Mouse (Mus musculus): Measurements from ENCODE around the gene Oaz2.
"Not testable (repeated sequence)": the region's sequence is repeated elsewhere in the genome, so short reads cannot be mapped to it uniquely, and the experiment has no call there.

Gene Oaz2

GRCm38 (mm10) chr9:65651957-65652356, 15.8 kb upstream of the Oaz2 start:
- not testable (repeated sequence) for DNase-seq (ENCODE audit: low spot score)

DNA sequence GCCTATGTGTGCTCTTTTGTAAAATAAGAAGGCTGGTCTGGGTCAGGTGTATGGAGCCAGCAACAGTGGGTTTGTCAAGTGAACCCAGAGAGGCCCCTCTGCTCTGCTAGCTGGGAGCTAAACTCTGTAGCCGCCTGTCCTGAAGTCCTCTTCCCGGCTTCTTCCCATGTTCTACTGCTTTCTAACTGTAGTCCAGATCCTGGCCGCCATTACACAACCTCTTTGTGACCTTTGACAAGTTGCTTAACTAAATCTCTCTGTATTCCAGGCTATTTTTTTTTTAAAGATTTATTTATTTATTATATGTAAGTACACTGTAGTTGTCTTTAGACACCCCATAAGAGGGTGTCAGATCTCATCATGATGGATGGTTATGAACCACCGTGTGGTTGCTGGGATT, 14.1 kb upstream of the Oaz2 start:
- no peak for DNase-seq (ENCODE audit: low spot score)

DNA sequence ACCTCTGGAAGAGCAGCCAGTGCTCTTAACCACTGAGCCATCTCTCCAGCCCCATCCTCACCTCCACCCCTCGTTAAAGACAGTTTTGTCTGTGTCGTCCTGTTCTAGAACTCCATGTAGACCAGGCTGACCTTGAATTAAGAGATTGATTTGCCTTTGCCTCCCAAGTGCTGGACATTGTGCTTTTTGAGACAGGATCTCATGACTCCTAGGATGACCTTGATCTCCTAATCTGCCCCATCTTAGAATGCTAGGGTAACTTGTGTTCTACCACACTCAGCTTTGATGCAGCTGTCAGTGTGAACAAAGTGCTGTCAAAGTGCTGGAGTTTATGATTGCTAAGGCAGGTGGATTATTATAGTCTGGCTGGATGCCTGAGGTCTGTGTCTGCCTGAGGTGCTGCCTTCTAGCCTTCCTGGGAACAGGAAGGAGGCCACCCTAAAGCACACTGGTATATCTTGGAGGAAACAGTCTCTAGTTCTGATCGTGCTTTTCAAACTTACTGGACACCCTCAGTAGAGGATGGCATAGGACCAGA, 13.0 kb upstream of the Oaz2 start:
- DNase-seq (ENCODE audit: low spot score) = no peak

GRCm38 (mm10) chr9:65655540-65655939, 12.3 kb upstream of the Oaz2 start:
- no peak for DNase-seq (ENCODE audit: low spot score)

DNA sequence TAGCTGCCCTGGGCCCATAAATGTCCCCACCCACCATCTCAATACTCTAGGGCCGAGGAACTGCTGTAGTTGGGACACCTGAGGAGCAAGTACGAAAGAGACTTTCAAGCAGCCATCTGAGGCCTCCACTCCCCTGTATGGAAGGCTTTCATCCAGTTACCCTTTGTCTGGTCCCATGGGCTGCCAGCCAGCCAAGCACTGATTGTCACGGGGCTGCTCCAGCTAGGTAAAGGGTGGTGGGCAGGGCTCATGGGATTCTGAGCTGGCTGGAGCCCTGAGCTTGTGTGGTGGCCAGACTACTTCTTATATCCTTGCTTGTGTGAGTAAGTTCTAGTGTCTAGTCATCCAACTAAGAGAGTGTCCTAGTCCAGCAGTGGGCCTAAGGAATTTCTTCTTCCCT, 10.6 kb upstream of the Oaz2 start:
- DNase-seq (ENCODE audit: low spot score) = no peak

GRCm38 (mm10) chr9:65661029-65661428, 6.8 kb upstream of the Oaz2 start:
- DNase-seq (ENCODE audit: low spot score) = no peak

DNA sequence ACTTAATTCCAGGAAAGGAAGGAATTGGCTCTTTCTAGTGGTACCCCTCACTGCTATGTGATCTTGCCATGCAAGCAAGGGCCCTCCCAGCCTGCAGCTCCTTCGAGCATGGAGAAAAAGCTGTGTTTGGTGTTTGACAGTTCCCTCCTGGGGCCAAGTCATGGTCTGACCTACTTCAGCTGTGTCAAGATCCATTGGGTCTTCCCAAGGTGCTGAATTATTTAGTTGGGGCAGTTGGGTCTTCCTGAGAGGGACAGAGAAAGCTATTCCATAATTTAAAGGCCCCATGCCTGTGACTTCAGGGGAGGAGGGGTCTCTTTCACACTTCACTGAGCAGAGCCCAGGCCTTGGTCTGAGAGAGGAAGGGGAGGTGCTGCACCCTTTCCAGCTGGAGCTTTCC, 6.3 kb upstream of the Oaz2 start:
- DNase-seq (ENCODE audit: low spot score) = no peak

DNA sequence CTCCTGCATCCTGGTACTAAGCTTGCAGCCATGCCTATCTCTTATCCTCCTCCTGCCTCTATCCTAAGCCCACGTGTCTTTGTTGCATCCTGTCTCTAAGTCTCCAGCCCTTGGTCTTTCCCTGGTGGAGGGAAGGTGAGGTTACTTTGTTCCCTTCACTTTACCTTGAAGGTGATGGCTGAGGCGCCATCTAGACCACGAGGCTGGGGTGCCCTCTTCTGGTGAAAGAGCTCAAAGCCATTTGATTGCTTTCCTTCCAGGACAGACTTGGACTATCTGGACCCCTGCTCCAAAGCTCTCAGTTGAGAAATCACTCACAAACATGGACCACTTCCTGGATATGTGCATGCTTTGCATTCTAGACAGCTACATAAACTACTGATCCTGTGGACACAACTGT, 3.6 kb upstream of the Oaz2 start:
- DNase-seq (ENCODE audit: low spot score) = peak; percentile 35

DNA sequence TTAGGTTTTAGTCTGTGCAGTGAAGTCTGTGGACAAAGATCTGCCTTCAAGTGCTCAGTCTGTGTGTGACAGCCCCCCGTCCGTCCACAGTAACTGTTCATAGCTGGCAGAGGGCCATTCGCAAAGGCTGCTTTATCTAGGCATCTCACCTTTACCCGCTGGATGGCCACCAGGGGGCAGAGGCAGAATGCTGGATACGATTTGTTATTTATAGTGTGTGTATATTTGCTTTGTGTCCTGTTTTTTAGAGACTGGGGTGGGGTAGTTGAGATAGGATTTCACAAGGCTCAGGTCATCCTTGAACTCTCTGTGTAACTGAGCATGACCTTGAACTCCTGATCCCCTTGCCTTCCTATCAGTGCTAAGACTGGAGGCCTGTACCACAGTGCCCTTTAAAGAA, 1.8 kb upstream of the Oaz2 start:
- no peak for DNase-seq (ENCODE audit: low spot score)

DNA sequence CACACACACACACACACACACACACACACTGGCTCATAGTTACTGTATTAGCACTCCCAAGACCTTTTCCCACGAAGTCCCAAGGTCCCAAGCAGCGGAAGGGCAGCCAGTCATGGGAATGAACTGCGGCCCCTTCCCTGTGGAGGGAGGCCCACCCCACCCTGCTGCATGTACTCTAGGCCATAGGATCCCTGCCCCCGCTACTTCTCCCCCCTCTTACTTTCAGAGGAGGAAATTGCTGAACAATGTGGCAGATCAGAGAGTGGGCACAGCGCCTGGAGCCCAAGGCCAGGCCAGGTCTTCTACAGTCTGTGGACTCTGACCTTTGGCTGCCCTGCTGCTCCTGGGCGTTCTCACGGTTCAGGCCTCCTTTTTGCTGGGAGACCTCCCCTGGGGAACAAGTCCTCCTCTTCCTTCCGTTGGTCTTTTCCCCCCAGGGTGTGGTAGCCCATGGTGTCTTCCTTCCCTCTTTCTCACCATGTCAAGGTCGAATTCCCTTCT, 3.7 kb downstream of the Oaz2 start:
- DNase-seq (ENCODE audit: low spot score) = no peak

DNA sequence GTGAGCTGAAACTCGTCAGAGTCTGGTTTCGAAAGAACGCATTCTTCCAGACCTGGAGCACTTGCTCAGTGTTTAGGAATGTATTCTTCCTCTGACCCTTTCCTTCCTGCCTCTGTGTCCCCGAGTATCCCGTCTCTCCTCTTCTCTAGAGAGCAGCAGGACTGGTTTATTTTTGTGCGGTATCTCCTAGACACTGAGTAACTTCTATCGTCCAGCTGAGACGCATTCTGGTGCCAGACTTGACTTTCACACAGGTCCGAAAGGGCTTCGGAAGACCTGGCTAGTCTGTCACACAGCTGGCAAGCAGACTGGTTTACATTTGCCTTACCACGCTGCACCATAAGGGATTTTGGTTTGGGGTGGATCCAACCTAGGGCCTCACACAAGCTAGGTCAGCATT, 5.2 kb downstream of the Oaz2 start:
- DNase-seq (ENCODE audit: low spot score) = no peak

DNA sequence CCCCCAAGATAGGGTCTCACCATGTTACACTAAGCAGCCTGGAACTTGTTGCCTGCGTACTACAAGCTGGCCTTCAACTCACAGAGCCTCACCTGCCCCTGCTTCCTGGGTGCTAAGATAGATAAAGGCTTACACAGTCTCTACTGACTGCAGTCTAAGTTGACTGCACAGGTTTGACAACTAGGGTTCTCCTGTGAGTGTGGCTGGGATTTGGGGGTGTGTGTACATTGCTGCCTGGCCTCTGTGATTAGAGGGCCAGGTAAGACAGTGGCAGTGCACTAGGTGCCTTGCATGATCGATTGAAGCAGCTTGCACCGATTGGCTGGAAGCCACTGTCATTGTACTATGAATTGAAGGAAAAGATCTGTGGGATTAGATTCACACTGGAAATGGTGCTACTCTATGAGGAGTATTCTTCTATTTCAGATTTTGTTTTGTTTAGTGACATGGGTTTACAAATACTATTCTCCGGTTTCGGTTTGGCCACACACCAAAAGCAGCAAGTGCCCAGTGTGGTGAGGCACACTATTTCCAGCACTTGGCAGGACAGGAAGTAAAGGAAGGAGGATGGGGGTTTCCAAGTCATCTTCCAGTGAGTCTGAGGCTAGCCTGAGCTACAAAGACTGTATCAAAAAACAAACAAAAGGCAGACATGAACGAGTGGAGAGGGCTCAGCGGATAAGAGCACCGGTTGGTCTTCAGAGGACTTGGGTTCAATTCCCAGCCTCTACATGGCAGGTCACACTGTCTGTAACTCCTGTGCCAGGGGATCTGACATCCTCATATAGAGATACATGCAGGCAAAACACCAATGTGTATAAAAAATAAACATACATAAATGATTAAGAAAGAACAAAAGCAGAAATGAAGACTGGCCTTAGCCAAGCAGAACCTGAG, 7.9 kb downstream of the Oaz2 start:
- DNase-seq (ENCODE audit: low spot score) = no peak

GRCm38 (mm10) chr9:65676358-65677118, 8.7 kb downstream of the Oaz2 start:
- peak; percentile 89 for DNase-seq (ENCODE audit: low spot score)

GRCm38 (mm10) chr9:65677119-65677462, 9.3 kb downstream of the Oaz2 start:
- DNase-seq (ENCODE audit: low spot score) = no peak

GRCm38 (mm10) chr9:65679181-65679761, 11.5 kb downstream of the Oaz2 start:
- DNase-seq (ENCODE audit: low spot score) = no peak

DNA sequence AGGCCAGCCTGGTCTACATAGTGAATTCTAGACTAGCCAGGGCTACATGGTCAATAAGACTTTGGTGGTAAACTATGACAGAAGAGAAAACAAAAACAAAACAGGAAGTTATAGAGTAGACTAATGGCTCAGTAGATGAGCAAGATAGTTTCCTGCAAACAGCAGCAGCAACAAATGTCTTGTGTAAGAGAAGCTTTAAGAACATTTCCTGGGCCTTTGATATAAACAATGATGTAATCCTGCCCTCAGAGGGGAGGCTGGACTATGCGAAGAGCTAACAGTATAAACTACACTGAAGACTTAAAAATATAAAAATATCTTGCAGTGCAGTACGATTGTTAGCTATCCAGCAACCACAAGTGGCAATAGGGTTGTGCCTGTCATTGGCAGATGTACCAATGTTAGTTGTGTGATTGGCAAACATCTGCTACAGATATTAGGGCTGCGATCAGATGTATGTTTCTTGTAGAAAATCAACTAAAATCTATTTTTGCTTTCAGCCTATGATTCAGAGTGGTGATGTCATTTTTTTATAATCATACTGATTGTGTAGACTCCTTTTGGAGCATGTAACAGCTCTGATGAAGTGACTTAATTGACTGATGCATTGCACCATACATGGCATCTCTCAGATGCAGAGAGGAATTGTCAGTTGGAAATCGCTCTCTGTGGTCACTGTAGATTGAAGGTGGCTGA, 13.3 kb downstream of the Oaz2 start:
- DNase-seq (ENCODE audit: low spot score) = no peak

DNA sequence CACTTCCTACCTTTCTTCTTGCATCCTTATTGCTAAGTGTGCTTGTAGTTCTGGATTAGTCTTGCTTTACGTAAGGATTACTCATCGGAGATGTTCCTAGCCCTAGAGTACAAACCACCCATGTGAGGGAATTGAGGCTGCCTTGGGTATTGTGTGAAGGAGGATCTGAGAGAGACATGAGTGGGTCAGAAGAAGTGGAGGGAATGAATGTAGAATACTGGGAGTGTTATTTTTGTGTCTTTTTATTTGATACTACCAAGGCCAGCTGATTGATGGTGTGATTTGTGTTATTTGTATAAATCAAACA, 13.8 kb downstream of the Oaz2 start:
- DNase-seq (ENCODE audit: low spot score) = no peak

DNA sequence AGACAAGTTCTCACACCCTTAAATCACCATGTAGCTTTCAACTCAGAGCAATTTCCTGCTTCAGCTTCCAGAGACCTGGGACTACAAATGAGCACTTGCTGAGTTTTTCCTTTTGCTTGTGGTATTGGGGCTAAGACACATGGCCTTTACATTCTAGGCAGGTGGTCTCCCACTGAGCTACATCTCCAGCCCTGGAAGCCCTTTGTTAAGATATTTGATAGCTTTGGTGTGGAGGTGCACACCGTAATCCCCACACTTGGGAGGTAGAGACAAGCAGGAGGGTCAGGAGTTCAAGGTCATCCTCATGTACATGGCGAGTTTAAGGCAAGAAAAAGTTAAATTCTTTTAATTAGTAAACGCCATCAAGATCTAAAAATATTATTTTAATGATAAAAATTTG, 14.4 kb downstream of the Oaz2 start:
- no peak for DNase-seq (ENCODE audit: low spot score)

- no peak for DNase-seq (ENCODE audit: low spot score)
Observed at GRCm38 (mm10) chr9:65682994-65683393, 15.2 kb downstream of the Oaz2 start.

DNA sequence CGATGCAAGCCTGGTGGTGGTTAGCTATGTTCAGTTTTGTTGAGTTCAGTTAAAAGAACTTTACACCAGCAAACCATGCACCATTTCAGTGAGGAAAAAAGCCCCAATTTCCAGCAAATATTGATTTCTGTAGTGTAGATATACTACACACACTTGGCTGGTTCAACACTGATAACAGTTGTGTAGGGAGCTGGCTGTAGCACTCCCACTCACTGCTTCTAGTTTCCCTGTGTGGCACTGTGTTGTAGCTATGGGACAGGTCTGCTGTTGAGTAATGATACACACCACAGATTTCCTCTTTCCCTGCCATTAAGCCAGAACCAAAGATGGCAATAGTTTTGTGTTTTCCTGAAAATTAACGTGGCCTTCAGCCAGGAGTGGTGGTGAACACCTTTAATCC, 16.9 kb downstream of the Oaz2 start:
- no peak for DNase-seq (ENCODE audit: low spot score)

- not testable (repeated sequence) for DNase-seq (ENCODE audit: low spot score)
Observed at GRCm38 (mm10) chr9:65689869-65690268, 22.1 kb downstream of the Oaz2 start.

- no peak for DNase-seq (ENCODE audit: low spot score)
Observed at GRCm38 (mm10) chr9:65692466-65692865, 24.7 kb downstream of the Oaz2 start.
